Mouse (Mus musculus) ES-E14 (cell line): ENCODE results near the gene Rab15. TPM values are rescaled to one million over a fixed set of nuclear protein-coding genes. Genes with fewer than 3 reads are reported as not detected.
"Not testable (repeated sequence)": the region's sequence is repeated elsewhere in the genome, so short reads cannot be mapped to it uniquely, and the experiment has no call there.

Experiments used
- DNase-seq: peaks from one replicate; pipeline ENCODE4 v3.0.0-alpha.2; 2013; ENCODE audit warnings: low read depth, low spot score
- H3K27ac ChIP-seq: 2 replicates; pipeline ENCODE4 v1.5.1; 2012; ENCODE audit warnings: low read depth, mild to moderate bottlenecking, low read length, moderate library complexity, mixed read lengths; ENCODE audit not compliant: poor library complexity, insufficient read depth, severe bottlenecking
- H3K36me3 ChIP-seq: 2 replicates; pipeline ENCODE4 v1.6.1; 2012; ENCODE audit warnings: mild to moderate bottlenecking, low read length, moderate library complexity, mixed read lengths; ENCODE audit not compliant: control insufficient read depth, poor library complexity, insufficient read depth, severe bottlenecking
- H3K4me1 ChIP-seq, 2 experiments: fragments of 150-350 bp in 1 of 2; sonication (generic) in 1 of 2; 2 replicates each; pipeline ENCODE4 v1.6.1; 2012; ENCODE audit warnings: low read length in 2 of 2, mild to moderate bottlenecking in 1 of 2, mixed read lengths in 1 of 2; ENCODE audit not compliant: control insufficient read depth in 2 of 2, insufficient read depth in 2 of 2, poor library complexity in 1 of 2
- H3K4me3 ChIP-seq, 2 experiments: fragments of 150-350 bp in 1 of 2; sonication (generic) in 1 of 2; 2 replicates each; pipeline ENCODE4 v1.5.1; 2012; ENCODE audit warnings: low read length in 2 of 2, low read depth in 1 of 2, mild to moderate bottlenecking in 1 of 2, mixed read lengths in 1 of 2; ENCODE audit not compliant: insufficient read depth in 1 of 2, poor library complexity in 1 of 2, severe bottlenecking in 1 of 2
- H3K9ac ChIP-seq: 2 replicates; pipeline ENCODE4 v1.6.1; 2012; ENCODE audit warnings: low read depth, mild to moderate bottlenecking, low read length, mixed read lengths; ENCODE audit not compliant: poor library complexity, insufficient read depth, severe bottlenecking
- H3K9me3 ChIP-seq: fragments of 150-350 bp; sonication (generic); 2 replicates; pipeline ENCODE4 v1.6.1; 2012; ENCODE audit warnings: low read depth, mild to moderate bottlenecking, low read length; ENCODE audit not compliant: control insufficient read depth, insufficient read depth
- CHD2 ChIP-seq: IDR thresholded peaks from 2 replicates; pipeline ENCODE4 v1.6.1; 2014; ENCODE audit warnings: mild to moderate bottlenecking, low read depth, low read length, inconsistent platforms
- HCFC1 ChIP-seq: IDR thresholded peaks from 2 replicates; pipeline ENCODE4 v1.6.1; 2012; ENCODE audit warnings: low read length, inconsistent platforms, borderline replicate concordance; ENCODE audit not compliant: insufficient read depth
- MAFK ChIP-seq: IDR thresholded peaks from 2 replicates; pipeline ENCODE4 v1.6.1; 2014; ENCODE audit warnings: mild to moderate bottlenecking, low read depth, low read length, inconsistent platforms; ENCODE audit not compliant: insufficient read depth
- ZC3H11A ChIP-seq: IDR thresholded peaks from 2 replicates; pipeline ENCODE4 v1.6.1; 2012; ENCODE audit warnings: low read depth, mild to moderate bottlenecking, inconsistent platforms, low read length, borderline replicate concordance
- ZNF384 ChIP-seq: IDR thresholded peaks from 2 replicates; pipeline ENCODE4 v1.6.1; 2012; ENCODE audit warnings: low read depth, low read length, inconsistent platforms
- in situ Hi-C, 2 experiments: fragments of 600-800 bp; cut with MboI; formaldehyde crosslinking; loops; one replicate each; pipeline ENCODE4 v1.15.1; 2025; ENCODE audit warnings: low sequenced_read_pairs in 2 of 2, inconsistent platforms in 1 of 2; ENCODE audit not compliant: unreplicated experiment in 2 of 2
- total RNA-seq: library from RNA; depleted of rRNA; stranded (reverse); fragments of 300-350 nt; gene quantifications from 2 replicates; pipeline ENCODE4 v1.2.3, GENCODE M21; 2012

The Rab15 gene
- total RNA-seq, 1 experiment: 9.5 TPM

- H3K4me3 ChIP-seq: no peak overlapping the region
- TF ChIP-seq HCFC1: no peak
- TF ChIP-seq MAFK: no peak
- no peak for TF ChIP-seq CHD2
- no peak for TF ChIP-seq ZC3H11A
- no peak for TF ChIP-seq ZNF384
- DNase-seq: no peak
- in situ Hi-C loops: no loop called here
- H3K36me3 ChIP-seq: peaks cover 3% of the 10 kb centered on the region; the same call in 1 of the 2 replicates
- H3K4me1 ChIP-seq: peaks cover 8 to 12% of the 10 kb centered on the region in 2 experiments
- no peaks in the 10 kb centered on the region for H3K9me3 ChIP-seq
- H3K27ac ChIP-seq: no peak overlapping the region
- no peak overlapping the region for H3K9ac ChIP-seq
Observed at GRCm38 (mm10) chr12:76865266-76865665, 42.6 kb upstream of the Rab15 start.

- Histone ChIP-seq H3K36me3 (peaks cover 3% of the 10 kb centered on the region; the same call in 1 of the 2 replicates), H3K4me1 (peaks cover 6 to 10% of the 10 kb centered on the region in 2 experiments), H3K27ac (no peak overlapping the region), H3K9me3 (no peaks in the 10 kb centered on the region), H3K9ac (0 out of 2 replicates have a peak overlapping the region, but pooled peaks have one; percentile 12), H3K4me3 (no peak overlapping the region)
- no peak for DNase-seq
- TF ChIP-seq ZC3H11A: no peak
- TF ChIP-seq HCFC1: no peak
- no peak for TF ChIP-seq ZNF384
- no peak for TF ChIP-seq CHD2
- TF ChIP-seq MAFK: no peak
- in situ Hi-C loops: no loop called here
Observed at GRCm38 (mm10) chr12:76863651-76864050, 40.9 kb upstream of the Rab15 start.

GRCm38 (mm10) chr12:76858788-76859187 is 36.1 kb upstream of the Rab15 start:
- H3K27ac ChIP-seq, H3K36me3 ChIP-seq, H3K9ac ChIP-seq, H3K4me1 ChIP-seq, H3K9me3 ChIP-seq, in situ Hi-C loops, H3K4me3 ChIP-seq, DNase-seq: not testable (repeated sequence)

- H3K4me3 ChIP-seq: no peak overlapping the region; a peak in 1 of 4 replicates
- TF ChIP-seq MAFK (no peak), ZC3H11A (no peak), ZNF384 (no peak), HCFC1 (no peak), CHD2 (no peak)
- H3K9ac ChIP-seq: peak overlapping the region; percentile 25; the same call in 1 of the 2 replicates
- no peak overlapping the region for H3K27ac ChIP-seq
- in situ Hi-C loops: no loop called here
- peaks cover 2 to 15% of the 10 kb centered on the region in 2 experiments; a peak in 3 of 4 replicates for H3K4me1 ChIP-seq
- H3K36me3 ChIP-seq: no peaks in the 10 kb centered on the region
- H3K9me3 ChIP-seq: no peaks in the 10 kb centered on the region
- no peak for DNase-seq
Observed at GRCm38 (mm10) chr12:76857087-76857486, 34.4 kb upstream of the Rab15 start.

- H3K4me3 ChIP-seq: no peak overlapping the region
- peaks cover 2 to 18% of the 10 kb centered on the region in 2 experiments; a peak in 3 of 4 replicates for H3K4me1 ChIP-seq
- TF ChIP-seq ZNF384 (no peak), ZC3H11A (no peak), MAFK (no peak), CHD2 (no peak), HCFC1 (no peak)
- no peak for DNase-seq
- H3K36me3 ChIP-seq: no peaks in the 10 kb centered on the region
- H3K9ac ChIP-seq: peak overlapping the region; percentile 9; the same call in 1 of the 2 replicates
- peak overlapping the region; percentile 74 for H3K27ac ChIP-seq
- no peaks in the 10 kb centered on the region for H3K9me3 ChIP-seq
- in situ Hi-C loops: no loop called here
Observed at GRCm38 (mm10) chr12:76853378-76854142, 30.9 kb upstream of the Rab15 start.
